Mouse (Mus musculus) 3T3-L1 (cell line): ENCODE measurements at regions not wholly inside any gene's neighbourhood (a gene's known extent, or its start where the extent isn't known, plus 50 kb on each side); places are given as distances from the start of the nearest gene placed in this dataset.

Experiments
- DNase-seq: peaks from one replicate; pipeline ENCODE4 v3.0.0-alpha.2; 2015; ENCODE audit warnings: low read depth, low spot score

DNA sequence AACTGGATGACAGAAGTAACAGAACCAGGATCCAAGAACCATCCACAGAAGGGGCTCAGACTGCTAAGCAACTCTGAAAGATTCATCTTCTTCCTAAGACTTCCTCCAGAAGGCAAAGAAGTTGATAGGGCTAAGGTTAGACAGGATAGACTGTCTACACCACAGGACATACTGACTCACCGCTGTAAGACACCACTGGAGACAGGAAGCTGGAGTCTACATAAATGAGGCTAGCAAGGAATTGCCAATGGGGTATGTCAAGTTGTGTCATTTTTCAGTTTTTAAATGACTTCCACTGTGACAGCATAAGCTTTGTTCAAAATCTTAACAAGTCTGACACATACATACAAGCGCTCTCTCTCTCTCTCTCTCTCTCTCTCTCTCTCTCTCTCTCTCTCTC lies 645.4 kb upstream of the Gm10131 start:
- peak; percentile 30 for DNase-seq

DNA sequence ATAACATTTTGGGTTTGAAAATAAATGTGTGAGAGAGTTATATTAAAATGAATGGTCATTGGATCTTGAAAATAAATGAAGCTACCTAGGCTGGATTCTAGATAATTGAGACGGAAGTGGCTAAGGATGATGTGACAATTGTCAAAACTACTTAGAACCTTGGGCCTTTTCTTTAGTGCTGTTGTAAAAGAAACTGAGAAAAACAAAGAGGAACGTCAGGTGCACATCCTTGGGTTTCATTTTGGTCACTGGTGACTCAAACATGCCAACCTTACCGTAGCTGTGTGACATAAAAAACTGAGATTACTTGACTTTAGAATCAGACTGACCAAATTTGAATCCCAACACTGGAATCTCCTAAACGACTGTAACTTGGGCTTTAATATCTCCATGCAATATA lies 644.6 kb upstream of the Gm10131 start:
- no peak for DNase-seq

DNA sequence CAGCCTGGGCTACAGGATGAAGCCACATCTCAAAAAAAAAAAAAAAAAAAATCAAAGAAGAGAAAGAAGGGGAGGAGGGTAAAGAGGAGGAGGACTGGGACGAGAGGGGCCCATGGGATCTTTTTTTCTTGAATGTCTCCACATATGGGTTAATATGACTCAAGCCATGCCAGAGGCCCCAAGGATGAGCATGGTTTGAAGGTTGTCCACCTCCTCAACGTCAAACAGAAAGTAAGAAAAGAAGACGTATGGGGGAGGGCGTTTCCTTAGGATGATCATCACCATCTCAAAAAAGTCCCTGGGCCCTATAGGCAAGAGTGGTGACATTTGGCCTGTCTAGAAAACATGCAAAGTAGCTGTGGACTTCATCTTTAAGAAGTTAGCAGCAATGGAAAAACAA lies 643.9 kb upstream of the Gm10131 start:
- DNase-seq: no peak

DNA sequence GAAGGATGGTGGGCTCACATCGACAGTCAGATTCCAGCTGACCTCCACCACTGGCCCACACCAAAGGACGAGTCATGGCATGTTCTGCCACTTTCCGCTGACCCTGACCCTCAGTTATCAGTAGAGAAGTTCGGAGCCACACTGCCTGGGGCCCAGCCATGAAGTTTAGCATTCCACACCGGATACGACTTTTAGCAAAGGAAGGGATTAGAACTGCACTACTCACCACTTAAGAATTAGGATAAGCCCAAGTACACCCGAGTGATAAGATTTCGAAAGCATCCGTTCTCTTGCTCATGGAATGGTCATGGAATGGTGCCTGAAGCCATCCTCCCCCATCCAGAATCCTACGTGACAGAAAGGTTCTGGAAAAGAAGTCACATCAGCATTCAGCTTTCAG lies 641.5 kb upstream of the Gm10131 start:
- peak; percentile 33 for DNase-seq

DNA sequence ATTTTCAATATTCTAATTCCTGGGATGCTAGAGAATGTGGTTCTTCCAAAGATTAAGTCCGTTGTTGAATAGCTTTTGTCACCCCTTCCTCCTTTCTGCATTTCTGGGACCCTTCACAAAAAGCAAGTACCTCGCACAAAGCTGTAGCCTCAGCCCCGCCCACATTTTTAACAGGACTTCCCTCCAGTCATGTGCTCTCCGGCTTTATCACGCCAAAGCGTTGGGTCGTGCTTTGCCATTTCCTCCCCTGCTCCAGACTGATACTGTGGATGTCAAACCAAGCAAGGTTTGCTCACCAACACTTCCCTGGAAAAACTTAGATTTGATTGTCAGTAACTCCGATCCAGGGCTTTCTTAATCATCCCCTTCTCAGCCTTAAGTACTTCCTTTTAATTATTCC lies 637.0 kb upstream of the Gm10131 start:
- no peak for DNase-seq

DNA sequence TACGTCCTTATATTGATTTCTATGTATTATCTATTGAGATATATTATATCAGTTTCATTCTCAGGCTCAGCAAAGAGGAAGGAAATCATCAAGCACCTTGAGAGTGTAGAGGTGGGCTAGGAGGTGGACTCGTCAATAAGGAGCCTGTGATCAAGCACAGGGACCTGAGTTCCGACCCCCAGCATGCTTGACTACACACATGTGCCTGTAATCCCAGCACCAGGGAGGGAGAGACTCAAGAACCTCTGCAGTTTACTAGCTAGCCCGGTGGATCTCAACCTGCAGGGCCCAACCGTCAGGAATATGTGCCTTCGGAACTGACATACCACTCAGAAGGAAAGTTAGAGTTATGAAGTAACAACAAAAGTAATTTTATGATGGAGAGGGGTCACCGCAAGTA lies 634.2 kb upstream of the Gm10131 start:
- no peak for DNase-seq

DNA sequence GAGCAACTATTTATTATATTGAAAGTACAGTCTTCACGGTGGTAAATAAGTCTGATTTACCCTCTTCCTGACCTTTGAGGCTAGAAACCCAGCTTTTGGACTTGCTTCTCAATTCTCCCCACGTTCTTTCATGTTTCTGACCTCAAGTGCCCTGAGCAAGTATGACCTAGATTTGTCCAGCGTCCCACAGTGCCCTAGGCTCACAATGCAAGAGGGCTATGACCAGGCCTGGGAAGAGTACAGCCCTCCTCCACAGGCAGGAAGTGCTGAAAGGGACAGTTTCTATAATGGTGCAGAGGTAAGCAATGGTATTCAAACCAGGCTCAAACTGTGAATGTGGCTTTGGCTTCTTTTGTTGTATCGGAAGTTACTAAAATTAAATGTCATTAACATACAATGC lies 633.1 kb upstream of the Gm10131 start:
- no peak for DNase-seq

DNA sequence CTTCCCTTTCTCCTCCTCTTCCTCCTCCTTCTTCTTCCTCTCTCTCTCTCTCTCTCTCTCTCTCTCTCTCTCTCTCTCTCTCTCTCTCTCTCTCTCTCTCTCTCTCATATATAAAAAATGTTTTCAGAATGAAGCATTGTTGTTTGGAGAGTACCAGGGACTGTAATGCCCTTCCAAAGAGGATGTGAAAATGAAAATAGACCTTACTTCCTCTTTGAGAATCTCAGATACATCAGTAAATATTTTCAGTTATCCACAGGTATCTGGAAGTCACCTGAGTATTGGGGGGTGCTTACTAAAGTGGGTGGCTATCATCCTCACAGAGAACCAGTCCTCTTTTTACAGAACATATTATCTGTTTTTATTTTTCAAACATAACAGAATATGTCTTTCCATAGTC lies 632.6 kb upstream of the Gm10131 start:
- DNase-seq: no peak

DNA sequence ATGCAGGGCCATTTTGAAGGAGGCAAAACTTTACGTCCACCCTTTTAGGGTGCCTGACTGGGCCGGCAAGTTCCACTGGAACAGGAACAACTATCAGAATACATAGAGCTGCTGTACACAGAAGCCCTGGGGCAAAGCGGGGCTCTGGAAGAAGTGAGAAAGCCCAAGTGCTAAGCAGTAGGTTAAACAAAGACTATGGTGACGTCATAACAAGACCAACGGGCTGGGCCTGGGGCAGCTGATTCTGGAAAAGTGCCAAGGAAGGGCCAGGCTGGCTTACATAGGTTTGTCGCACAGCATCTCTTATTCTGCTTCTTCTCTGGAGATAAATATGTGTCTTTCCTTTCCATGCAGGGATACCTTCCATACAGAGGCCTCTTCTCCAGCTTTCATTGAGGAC lies 631.6 kb upstream of the Gm10131 start:
- no peak for DNase-seq

DNA sequence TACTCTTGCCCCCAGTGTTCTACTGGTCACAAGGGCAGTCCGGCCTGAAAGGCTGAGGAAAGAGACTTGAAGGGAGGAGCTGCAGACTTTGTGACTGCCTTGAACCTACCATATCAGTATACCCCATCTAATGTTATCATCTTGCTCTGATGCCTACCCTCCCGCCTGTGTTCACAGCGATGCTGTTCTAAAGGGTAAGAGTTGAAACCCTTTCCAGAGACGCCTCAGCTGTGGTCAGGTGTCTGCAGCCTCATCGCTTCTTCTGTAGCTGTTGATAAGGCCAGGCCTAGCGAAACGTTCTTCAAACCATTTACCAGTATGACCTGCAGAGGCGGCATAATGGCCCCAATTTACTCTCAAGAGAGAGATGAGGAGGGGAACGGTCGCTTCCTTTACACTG lies 629.3 kb upstream of the Gm10131 start:
- DNase-seq: no peak

DNA sequence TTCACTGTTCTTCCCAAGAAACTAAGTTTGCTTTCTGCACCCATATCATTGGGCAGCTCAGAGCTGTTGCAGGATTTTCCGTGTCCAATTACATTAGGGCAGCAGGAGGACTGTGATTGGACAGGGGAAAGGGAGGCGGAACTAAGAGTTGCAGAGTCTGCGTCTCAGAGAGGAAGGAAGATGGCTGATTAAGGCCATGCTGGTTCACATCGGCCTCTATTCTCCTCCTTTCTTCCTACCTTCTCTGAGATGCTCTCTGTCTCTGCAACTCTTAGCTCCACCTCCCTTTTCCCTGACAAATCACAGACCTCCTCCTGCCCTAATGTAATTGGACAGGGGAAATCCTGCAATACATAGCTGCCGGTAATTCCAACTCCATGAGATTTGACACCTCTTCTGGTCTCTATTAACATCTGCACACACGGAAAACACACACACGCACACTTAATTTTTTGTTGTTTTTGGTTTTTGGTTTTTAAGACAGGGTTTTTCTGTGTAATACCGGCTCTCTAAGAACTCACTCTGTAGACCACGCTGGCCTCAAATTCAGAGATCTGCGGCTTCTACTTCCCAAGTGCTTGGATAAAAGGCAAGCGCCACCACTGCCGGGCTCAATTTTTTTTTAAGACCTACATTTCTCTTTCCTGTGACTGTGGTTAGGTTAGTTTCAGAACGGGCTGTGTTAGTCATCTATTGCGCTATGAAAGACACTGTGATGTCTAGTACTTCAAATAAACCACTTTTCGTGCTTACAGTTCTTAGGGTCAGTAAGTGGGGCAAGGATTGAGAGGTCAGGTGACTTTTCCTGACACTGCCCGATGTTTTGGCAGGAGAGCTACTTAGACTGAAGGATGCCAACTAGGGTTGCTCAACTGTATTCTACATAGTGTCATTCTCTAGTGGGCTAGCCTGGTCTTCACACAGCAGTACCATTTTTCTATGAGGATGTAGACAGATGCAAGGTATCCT lies 628.6 kb upstream of the Gm10131 start:
- peak; percentile 9 for DNase-seq

DNA sequence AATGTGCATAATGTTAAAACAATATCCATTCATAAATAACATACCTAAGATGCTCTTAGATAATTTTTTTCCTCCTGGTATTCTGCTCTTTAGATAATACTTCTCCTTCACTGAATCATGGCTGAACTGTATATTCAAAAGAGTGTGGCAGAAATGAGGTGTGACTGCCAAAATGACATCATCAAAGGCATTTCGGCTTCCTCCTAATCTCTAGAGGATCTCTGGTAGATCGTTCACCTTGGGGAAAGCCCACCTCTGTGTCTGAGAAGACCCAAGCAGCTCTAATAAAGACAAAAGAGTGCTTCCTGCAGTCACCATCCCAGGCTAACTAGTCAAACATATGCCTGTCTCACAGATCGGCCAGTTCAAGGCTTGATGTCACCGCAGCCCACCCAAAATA lies 624.7 kb upstream of the Gm10131 start:
- DNase-seq: no peak

DNA sequence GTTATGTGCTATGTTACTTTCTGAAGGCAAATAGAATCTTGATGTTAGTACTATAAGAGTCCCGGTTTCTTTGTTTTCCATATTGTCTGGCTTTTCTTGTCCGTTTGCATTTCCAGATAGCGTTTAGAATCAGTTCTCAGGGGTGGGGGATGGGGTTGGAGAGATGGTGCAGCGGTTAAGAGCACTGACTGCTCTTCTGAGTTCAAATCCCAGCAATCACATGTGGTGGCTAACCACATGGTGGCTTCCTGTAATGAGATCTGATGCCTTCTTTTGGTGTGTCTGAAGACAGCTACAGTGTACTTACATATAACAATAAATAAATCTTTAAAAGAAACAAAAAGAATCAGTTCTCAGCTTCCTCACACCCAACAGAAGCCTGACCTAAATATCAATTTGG lies 623.5 kb upstream of the Gm10131 start:
- no peak for DNase-seq

DNA sequence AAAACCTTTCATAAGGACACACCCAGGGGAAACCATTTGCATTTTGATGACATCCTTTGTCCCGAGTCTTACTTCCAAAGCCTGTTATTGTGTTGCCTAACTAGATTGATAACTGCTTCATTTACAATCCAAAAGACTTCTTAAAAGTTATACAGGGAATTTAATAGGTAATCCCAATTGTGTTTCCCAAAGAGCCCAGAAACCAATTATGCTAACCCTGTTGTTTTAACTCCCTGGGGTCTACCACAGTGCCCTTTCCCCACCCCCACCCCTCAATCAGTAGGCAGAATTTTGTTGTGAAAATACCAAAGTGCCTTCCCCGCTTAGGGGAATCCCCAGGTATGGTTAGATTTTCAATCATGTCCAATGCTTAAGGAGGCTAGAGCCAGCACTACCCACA lies 621.3 kb upstream of the Gm10131 start:
- DNase-seq: no peak

DNA sequence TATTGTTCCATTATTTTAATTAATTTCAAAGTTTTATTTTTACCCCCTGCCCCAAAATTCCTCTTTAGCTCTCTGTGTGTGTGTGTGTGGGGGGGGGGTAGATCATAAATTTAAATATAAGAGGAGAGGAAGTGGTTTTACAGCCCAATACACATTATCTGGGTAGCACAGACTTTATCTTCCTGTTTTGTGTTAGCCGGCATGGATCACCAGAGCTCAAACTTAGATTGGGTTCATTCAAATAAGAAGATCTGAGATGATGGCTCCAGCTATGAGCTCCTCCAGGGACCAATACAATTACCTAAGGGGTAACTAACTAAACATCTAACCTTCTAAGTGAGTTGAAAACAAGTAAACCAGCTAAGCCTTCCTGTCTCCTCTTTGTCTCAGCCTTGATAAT lies 620.8 kb upstream of the Gm10131 start:
- no peak for DNase-seq

DNA sequence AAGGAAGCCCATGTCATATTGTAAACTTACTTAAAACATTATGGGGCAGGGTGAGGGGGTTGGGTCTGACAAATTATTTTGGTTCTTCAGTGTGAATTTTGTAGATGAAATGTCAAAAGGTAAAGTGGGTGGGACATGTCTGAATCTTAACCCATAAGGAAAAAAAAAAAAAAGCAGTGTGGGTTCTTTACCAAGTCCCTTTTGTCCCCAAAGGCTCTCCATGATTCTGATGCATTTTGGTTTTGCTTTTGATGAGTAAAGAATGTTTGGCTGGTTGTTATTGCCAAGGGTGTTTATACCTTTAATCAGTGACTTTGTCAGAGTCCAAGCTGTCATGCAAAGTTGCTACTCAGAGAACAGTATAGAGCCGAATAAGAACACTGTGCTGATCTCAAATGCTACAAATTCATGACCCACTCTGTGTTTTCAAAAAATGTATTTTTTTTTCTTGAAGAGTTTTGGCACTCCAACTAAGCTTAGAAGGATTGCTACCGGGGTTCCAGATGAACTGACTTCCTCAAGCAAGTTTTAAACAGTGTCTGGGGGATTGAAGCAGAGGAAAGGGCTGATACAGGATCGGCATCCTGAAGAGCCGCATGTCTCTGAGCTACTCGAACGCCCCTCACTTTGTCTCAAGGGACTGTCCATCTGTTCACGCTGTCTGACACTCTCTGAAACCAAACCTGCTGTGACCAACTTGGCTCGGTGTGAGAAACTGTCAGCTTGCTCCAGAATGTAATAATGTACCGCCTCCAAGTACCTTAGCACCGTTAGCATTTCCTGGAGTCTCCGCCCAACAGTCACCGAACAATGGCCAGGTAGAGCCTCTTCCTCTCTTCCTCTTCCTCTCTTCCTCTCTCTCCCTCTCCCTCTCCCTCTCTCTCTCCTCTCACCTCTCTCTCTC lies 619.8 kb upstream of the Gm10131 start:
- no peak for DNase-seq

DNA sequence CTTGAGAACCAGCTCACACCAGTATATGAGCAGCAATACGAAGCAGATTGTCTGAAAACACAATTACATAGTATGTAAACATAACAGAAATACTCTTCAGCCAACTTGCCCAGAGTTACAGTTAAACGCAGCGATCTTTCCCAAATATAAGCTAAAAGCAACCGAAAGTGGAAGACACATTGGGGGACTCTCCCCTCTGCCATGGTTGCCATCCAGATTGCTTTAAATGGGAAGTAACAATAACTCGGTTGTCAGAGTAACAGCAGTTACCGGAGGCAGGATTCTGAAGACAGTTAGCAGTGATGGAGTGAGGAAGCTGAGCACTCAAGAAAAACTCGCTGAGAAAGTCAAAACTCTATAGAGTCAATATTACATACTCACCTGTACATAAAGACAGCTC lies 618.0 kb upstream of the Gm10131 start:
- no peak for DNase-seq

DNA sequence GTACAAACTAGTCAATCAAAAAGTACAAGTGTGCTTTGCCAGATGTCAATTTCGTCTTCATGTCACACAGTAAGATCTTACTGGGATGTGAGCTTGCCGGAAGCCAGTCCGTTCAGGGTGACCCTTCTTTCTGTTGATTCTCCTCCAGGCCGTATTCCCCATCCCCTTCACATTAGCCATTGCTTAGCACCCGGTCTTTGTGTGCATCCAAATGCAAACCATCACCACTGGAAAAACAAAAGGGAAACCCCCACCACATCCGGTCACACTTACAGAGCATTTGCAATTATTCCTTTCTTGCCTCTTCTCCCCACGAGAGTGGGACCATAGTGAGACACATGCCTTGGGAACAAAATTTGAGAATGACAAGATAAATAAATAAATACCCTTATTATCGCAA lies 616.2 kb upstream of the Gm10131 start:
- no peak for DNase-seq

DNA sequence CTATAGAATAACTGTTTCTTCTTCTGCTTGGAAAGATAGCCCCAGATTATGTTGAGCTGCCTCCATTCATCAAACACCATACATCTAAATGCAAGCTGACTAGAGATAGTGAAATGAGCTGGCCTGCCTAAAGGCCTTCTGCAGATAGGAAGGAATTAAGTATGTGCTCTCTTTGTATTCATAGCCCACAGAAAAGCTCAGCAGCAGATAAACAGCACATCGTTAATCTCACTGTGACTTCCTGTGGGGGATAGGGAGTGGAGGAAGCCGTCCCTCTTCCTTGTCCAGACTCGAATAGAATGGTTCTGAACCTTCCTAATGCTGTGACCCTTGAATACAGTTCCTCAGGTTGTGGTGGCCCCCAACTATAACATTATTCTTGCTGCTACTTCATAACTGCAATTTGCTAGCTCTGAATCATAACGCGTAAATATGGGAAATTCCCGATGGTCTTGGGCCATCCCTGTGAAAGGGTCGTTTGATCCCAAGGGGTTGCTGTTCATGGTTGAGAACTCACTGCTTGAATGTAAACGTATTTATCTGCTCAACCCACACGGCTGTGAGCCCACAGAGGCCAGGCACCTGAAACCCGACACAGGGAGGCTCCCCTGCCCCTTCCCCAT lies 614.7 kb upstream of the Gm10131 start:
- no peak for DNase-seq

DNA sequence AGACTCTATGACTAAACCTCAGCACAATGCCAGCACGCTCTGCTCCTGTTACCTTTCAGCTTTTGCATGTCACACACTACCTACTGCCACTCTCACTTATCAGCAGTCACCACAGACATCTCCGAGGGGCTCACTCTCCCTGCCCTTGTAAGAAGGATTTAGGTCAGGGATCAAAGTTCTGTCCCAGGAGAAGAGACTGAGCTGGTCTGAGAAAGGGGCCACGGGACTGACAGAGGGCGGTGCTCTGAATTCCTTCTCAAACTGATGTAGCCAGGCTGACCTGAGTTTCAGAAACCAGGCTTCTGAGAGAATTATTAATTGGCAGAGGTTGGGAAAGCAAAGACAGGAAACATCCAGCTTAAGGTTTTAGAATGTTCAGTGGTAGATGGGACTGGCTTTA lies 614.0 kb upstream of the Gm10131 start:
- no peak for DNase-seq

DNA sequence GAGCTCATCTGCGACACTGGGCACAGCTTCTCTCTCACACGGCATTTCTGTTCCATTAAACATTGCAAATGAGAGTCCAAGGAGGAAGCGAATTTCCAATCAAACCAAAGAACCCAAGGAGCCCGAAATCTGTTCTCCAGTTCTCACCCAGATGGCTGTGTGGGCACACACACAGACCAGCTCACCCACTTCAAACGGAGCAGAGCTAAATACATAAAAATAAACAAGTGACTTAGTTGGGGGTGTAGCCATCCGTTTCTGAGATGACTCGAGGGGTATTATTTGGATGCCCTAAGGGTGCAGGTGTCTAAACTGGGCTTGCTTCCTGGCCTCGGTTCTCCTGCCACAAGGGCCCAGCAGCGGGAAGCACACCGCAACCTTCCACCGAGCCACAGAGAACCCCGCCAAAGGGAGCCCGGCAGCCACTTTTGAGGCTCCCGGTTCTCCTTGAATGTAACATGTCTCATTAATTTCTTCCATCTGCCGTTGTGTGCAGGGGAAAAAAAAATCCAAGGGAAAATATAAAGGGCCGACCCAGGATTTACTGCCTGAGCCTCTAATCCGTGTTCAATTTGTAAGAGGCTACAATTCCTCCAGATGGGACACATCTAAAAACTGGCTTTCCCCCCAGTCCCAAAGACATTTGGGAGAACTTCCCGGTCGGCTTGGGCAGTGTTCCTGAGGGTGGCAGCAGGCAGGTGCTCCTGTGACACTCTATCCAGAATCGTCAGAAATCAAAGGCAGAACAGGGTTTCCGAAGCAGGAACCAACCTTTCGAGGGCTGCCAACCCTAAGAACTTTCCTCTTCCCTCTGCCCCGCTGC lies 598.6 kb upstream of the Gm10131 start:
- DNase-seq: no peak
